Mouse (Mus musculus): ENCODE data around the gene Cirbp. TPM values are rescaled to one million over a fixed set of nuclear protein-coding genes. Genes with fewer than 3 reads are reported as not detected.

Cirbp gene
- polyA plus RNA-seq, 1 experiment from 2014 or later: 59.7 TPM

DNA sequence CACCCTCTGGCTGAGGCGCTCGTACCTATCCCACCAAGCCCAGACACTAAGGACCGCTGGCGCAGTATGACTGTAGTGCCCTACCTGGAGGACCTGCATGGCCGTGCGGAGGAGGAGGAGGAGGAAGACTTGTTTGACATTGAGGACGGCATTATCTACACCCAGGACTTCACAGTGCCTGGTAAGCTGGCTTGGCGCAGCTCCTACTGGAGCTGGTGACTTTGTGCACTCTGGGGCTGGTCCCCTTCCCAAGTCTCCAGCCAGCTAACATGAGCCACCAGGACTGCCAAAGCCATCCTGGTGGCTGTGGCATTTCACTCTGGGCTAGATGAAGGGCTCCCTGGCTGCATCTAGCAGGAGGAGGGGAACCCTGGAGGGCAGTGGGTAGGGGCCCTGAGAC is 37.9 kb upstream of the Cirbp start:
- 94% methylated on average over 8 of the region's 8 CpGs for WGBS
- Histone ChIP-seq H3K36me3 (ENCODE audit: control insufficient read depth, insufficient read depth, low read length) (peaks cover 92% of the 10 kb centered on the region), H3K9ac (ENCODE audit: low read depth, low read length) (no peak overlapping the region), H3K4me3 (ENCODE audit: low read depth, low read length) (no peak overlapping the region), H3K4me2 (ENCODE audit: low read depth, low read length) (no peak overlapping the region), H3K4me1 (ENCODE audit: control insufficient read depth, insufficient read depth, low read length) (no peaks in the 10 kb centered on the region), H3K27me3 (replicated peaks; ENCODE audit: control insufficient read depth, insufficient read depth, low read length) (no peaks in the 10 kb centered on the region), H3K9me3 (ENCODE audit: control insufficient read depth, low read length) (no peaks in the 10 kb centered on the region), H3K27ac (replicated peaks; ENCODE audit: low read depth, low read length) (no peak overlapping the region)
- ATAC-seq (ENCODE audit: low read depth): no peak
- no peak for DNase-seq (ENCODE audit: low spot score)

DNA sequence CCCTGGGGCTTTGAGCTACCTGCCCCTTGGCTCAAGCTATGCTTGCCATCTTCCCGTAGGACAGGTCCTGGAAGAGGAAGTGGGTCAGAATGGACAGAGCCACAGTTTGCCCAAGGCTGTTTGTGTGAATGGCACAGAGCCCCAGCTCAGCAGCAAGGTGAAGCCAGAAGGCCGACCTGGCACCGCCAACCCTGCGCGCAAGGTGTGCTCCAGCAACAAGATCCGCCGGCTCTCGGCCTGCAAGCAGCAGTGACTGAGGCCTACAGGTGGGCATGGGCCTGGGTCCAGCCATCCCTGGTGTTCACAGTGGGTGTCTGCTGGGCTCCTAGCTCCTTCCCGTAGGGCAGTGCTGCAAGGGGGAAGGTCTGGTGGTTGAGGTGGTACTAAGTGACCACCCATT is 35.9 kb upstream of the Cirbp start:
- Histone ChIP-seq H3K4me1 (ENCODE audit: control insufficient read depth, insufficient read depth, low read length) (no peaks in the 10 kb centered on the region), H3K4me2 (ENCODE audit: low read depth, low read length) (no peak overlapping the region), H3K9me3 (ENCODE audit: control insufficient read depth, low read length) (no peaks in the 10 kb centered on the region), H3K4me3 (ENCODE audit: low read depth, low read length) (no peak overlapping the region), H3K27ac (replicated peaks; ENCODE audit: low read depth, low read length) (no peak overlapping the region), H3K9ac (ENCODE audit: low read depth, low read length) (no peak overlapping the region), H3K36me3 (ENCODE audit: control insufficient read depth, insufficient read depth, low read length) (peaks cover 89% of the 10 kb centered on the region), H3K27me3 (replicated peaks; ENCODE audit: control insufficient read depth, insufficient read depth, low read length) (no peaks in the 10 kb centered on the region)
- DNase-seq (ENCODE audit: low spot score) (no peak), ATAC-seq (ENCODE audit: low read depth) (no peak)
- WGBS: 94% methylated on average over 3 of the region's 9 CpGs

DNA sequence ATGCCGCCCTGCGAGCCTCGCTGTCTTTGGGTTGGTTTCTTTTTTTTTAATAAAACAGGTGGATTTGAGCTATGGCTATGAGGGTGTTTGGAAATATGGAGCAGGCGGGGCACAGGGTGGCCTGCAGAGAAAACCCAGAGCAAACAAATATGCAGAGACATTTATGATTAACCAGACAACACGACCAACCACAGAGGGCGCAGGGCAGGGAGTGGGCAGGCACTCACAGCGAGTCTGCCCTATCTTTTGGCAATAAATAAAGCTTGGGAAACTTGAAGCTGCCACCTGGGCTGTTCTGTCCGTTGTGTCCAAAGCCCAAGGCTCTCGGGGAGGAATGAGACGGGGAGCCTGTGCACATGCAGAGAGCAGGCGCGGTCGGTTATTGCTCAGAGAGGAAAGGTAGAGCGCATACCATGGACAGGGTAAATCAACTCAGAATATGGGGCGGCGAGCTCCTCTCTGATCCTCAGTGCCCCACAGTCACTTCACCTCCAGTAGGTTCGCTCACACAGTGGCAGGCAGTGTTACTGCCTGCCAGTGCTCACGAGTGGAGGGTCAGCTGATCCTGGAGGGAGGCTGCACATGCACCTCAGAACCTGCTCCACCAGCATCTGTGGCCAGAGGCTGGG is 35.3 kb upstream of the Cirbp start:
- Histone ChIP-seq H3K27me3 (replicated peaks; ENCODE audit: control insufficient read depth, insufficient read depth, low read length) (no peaks in the 10 kb centered on the region), H3K4me3 (ENCODE audit: low read depth, low read length) (no peak overlapping the region), H3K9me3 (ENCODE audit: control insufficient read depth, low read length) (no peaks in the 10 kb centered on the region), H3K9ac (ENCODE audit: low read depth, low read length) (no peak overlapping the region), H3K4me1 (ENCODE audit: control insufficient read depth, insufficient read depth, low read length) (no peaks in the 10 kb centered on the region), H3K27ac (replicated peaks; ENCODE audit: low read depth, low read length) (no peak overlapping the region), H3K4me2 (ENCODE audit: low read depth, low read length) (no peak overlapping the region), H3K36me3 (ENCODE audit: control insufficient read depth, insufficient read depth, low read length) (peaks cover 82% of the 10 kb centered on the region)
- 82% methylated on average over 18 of the region's 18 CpGs for WGBS
- ATAC-seq (ENCODE audit: low read depth) (no peak), DNase-seq (ENCODE audit: low spot score) (no peak)

- peak overlapping the region; percentile 19 for H3K4me3 ChIP-seq (ENCODE audit: low read depth, low read length)
- ATAC-seq (ENCODE audit: low read depth): peak; percentile 26; the same call in 1 of the 2 replicates
Measured at GRCm38 (mm10) chr10:80131316-80131951, 34.4 kb upstream of the Cirbp start.

GRCm38 (mm10) chr10:80131952-80132350 is 33.8 kb upstream of the Cirbp start:
- Histone ChIP-seq H3K9ac (ENCODE audit: low read depth, low read length) (peak overlapping the region; percentile 49; the same call in 1 of the 2 replicates), H3K4me1 (ENCODE audit: control insufficient read depth, insufficient read depth, low read length) (peaks cover 4% of the 10 kb centered on the region), H3K4me3 (ENCODE audit: low read depth, low read length) (peak overlapping the region; percentile 19), H3K9me3 (ENCODE audit: control insufficient read depth, low read length) (0 out of 2 replicates have a peak, but pooled peaks cover 3% of the 10 kb centered on the region), H3K27ac (replicated peaks; ENCODE audit: low read depth, low read length) (no peak overlapping the region), H3K27me3 (replicated peaks; ENCODE audit: control insufficient read depth, insufficient read depth, low read length) (peaks cover 14% of the 10 kb centered on the region), H3K4me2 (ENCODE audit: low read depth, low read length) (peak overlapping the region; percentile 42), H3K36me3 (ENCODE audit: control insufficient read depth, insufficient read depth, low read length) (peaks cover 75% of the 10 kb centered on the region)
- peak; percentile 11; the same call in 1 of the 2 replicates for ATAC-seq (ENCODE audit: low read depth)
- no peak for DNase-seq (ENCODE audit: low spot score)
- 35% methylated on average over 11 of the region's 27 CpGs for WGBS

More at GRCm38 (mm10) chr10:80131316-80131951, 34.4 kb upstream of the Cirbp start:
- no peak overlapping the region; the same call in 1 of the 2 replicates for H3K27ac ChIP-seq (replicated peaks; ENCODE audit: low read depth, low read length)
- 16% methylated on average over 40 of the region's 55 CpGs for WGBS
- H3K9me3 ChIP-seq (ENCODE audit: control insufficient read depth, low read length): 0 out of 2 replicates have a peak, but pooled peaks cover 3% of the 10 kb centered on the region
- peak overlapping the region; percentile 42 for H3K4me2 ChIP-seq (ENCODE audit: low read depth, low read length)
- no peaks in the 10 kb centered on the region for H3K4me1 ChIP-seq (ENCODE audit: control insufficient read depth, insufficient read depth, low read length)
- H3K9ac ChIP-seq (ENCODE audit: low read depth, low read length): peak overlapping the region; percentile 49; the same call in 1 of the 2 replicates
- H3K36me3 ChIP-seq (ENCODE audit: control insufficient read depth, insufficient read depth, low read length): peaks cover 80% of the 10 kb centered on the region
- DNase-seq (ENCODE audit: low spot score): no peak
- H3K27me3 ChIP-seq (replicated peaks; ENCODE audit: control insufficient read depth, insufficient read depth, low read length): peaks cover 9% of the 10 kb centered on the region; the same call in 1 of the 2 replicates

DNA sequence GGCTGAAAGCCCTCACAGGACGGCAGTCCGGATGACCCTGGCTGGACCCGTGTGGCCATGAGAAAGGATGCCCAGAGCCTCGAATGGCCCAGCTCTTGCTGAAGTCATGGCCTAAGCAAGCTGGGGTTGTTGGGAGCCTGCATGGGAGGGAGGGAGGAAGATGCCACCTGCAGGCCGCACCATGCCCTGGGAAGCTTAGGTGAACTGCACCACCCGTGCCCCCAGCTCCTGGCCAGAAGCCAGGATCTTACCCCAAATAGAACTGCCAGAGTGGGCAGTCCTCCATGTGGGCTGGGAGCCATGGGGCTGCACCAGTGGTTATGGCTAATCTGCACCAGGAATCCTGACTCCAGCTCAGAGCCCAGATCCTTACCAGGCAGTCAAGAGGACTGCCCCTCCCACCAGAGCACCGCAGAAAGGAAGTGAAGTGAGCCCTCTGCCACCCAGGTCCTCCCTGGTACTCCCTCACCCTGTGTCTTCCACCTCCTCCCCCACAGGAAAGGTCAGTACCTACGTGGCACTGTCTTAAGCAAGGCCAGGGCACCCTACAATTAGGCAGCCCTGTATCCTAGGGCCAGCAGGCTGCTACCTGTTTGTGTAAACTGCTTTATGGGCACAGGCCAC is 32.4 kb upstream of the Cirbp start:
- 0 out of 2 replicates have a peak, but pooled peaks cover 3% of the 10 kb centered on the region for H3K9me3 ChIP-seq (ENCODE audit: control insufficient read depth, low read length)
- H3K4me2 ChIP-seq (ENCODE audit: low read depth, low read length): no peak overlapping the region
- 73% methylated on average over 8 of the region's 8 CpGs for whole genome bisulfite sequencing
- no peak overlapping the region for H3K4me3 ChIP-seq (ENCODE audit: low read depth, low read length)
- H3K4me1 ChIP-seq (ENCODE audit: control insufficient read depth, insufficient read depth, low read length): peaks cover 17% of the 10 kb centered on the region
- H3K27ac ChIP-seq (replicated peaks; ENCODE audit: low read depth, low read length): no peak overlapping the region
- no peak for ATAC-seq (ENCODE audit: low read depth)
- peaks cover 24% of the 10 kb centered on the region for H3K27me3 ChIP-seq (replicated peaks; ENCODE audit: control insufficient read depth, insufficient read depth, low read length)
- no peak for DNase-seq (ENCODE audit: low spot score)
- peaks cover 61% of the 10 kb centered on the region for H3K36me3 ChIP-seq (ENCODE audit: control insufficient read depth, insufficient read depth, low read length)
- H3K9ac ChIP-seq (ENCODE audit: low read depth, low read length): no peak overlapping the region; the same call in 1 of the 2 replicates

DNA sequence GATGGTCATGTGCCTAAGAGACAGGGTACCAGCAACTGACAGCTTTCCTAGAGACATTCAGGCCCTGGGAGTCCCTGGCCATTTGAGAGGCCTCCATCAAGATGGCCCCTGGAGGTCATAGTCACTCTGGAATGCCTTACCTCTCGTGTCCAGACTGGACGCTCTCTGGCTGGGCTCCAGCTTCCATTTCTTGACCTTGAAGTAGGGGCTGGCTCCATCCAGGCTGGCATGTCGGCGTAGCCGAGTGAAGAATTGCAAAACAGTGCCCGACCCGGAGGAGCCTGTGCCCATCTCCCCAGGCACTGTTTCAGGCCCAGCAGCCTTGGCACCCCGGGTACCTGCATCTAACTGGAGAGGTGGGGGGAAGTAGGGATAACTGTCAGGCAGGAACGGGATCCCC is 31.4 kb upstream of the Cirbp start:
- Histone ChIP-seq H3K4me1 (ENCODE audit: control insufficient read depth, insufficient read depth, low read length) (peaks cover 20% of the 10 kb centered on the region), H3K27ac (replicated peaks; ENCODE audit: low read depth, low read length) (no peak overlapping the region), H3K27me3 (replicated peaks; ENCODE audit: control insufficient read depth, insufficient read depth, low read length) (peaks cover 24% of the 10 kb centered on the region)

GRCm38 (mm10) chr10:80135161-80135560 is 30.6 kb upstream of the Cirbp start:
- Histone ChIP-seq H3K36me3 (ENCODE audit: control insufficient read depth, insufficient read depth, low read length) (peaks cover 43% of the 10 kb centered on the region), H3K9ac (ENCODE audit: low read depth, low read length) (no peak overlapping the region), H3K9me3 (ENCODE audit: control insufficient read depth, low read length) (0 out of 2 replicates have a peak, but pooled peaks cover 3% of the 10 kb centered on the region), H3K4me1 (ENCODE audit: control insufficient read depth, insufficient read depth, low read length) (peaks cover 20% of the 10 kb centered on the region), H3K27ac (replicated peaks; ENCODE audit: low read depth, low read length) (no peak overlapping the region), H3K27me3 (replicated peaks; ENCODE audit: control insufficient read depth, insufficient read depth, low read length) (peaks cover 24% of the 10 kb centered on the region), H3K4me3 (ENCODE audit: low read depth, low read length) (no peak overlapping the region), H3K4me2 (ENCODE audit: low read depth, low read length) (no peak overlapping the region)
- no peak for ATAC-seq (ENCODE audit: low read depth)
- no peak for DNase-seq (ENCODE audit: low spot score)
- WGBS: 88% methylated on average over 10 of the region's 10 CpGs

More for the DNA sequence above, 31.4 kb upstream of the Cirbp start:
- Histone ChIP-seq H3K36me3 (ENCODE audit: control insufficient read depth, insufficient read depth, low read length) (peaks cover 50% of the 10 kb centered on the region), H3K4me2 (ENCODE audit: low read depth, low read length) (no peak overlapping the region), H3K9me3 (ENCODE audit: control insufficient read depth, low read length) (0 out of 2 replicates have a peak, but pooled peaks cover 3% of the 10 kb centered on the region), H3K9ac (ENCODE audit: low read depth, low read length) (no peak overlapping the region), H3K4me3 (ENCODE audit: low read depth, low read length) (no peak overlapping the region)
- WGBS: 91% methylated on average over 9 of the region's 9 CpGs
- no peak for DNase-seq (ENCODE audit: low spot score)
- ATAC-seq (ENCODE audit: low read depth): no peak
